Mouse (Mus musculus) heart, adult 2 months (tissue): ENCODE results near the gene Apold1.

Experiments
- CTCF ChIP-seq: fragments of 200-600 bp; IDR thresholded peaks from 2 replicates; pipeline ENCODE4 v1.8.1; 2022; ENCODE audit warnings: antibody characterized with exemption, mild to moderate bottlenecking, moderate library complexity
- EP300 ChIP-seq: fragments of 200-500 bp; IDR thresholded peaks from 2 replicates; pipeline ENCODE4 v1.6.1; 2011; ENCODE audit warnings: low read depth, low read length, control low read depth; ENCODE audit not compliant: insufficient read depth

- TF ChIP-seq EP300 (no peak), CTCF (no peak)
Measured at GRCm38 (mm10) chr6:134953976-134954375, 27.5 kb upstream of the Apold1 start.
